Mouse (Mus musculus) heart, adult 18-20 months (tissue): ENCODE measurements around the gene Pole4. TPM values are rescaled to one million over a fixed set of nuclear protein-coding genes. Genes with fewer than 3 reads are reported as not detected.

Source experiments
- DNase-seq, 2 experiments: peaks; one replicate each; pipeline ENCODE4 v3.0.0; 2021 to 2022; ENCODE audit warnings: mixed read lengths in 1 of 2
- total RNA-seq, 2 experiments: library from RNA; stranded (reverse); gene quantifications; 2 replicates each; pipeline ENCODE4 v1.2.3; 2021

The Pole4 gene
- total RNA-seq, 2 experiments from 2014 or later, result 20.2 to 20.3 TPM

DNA sequence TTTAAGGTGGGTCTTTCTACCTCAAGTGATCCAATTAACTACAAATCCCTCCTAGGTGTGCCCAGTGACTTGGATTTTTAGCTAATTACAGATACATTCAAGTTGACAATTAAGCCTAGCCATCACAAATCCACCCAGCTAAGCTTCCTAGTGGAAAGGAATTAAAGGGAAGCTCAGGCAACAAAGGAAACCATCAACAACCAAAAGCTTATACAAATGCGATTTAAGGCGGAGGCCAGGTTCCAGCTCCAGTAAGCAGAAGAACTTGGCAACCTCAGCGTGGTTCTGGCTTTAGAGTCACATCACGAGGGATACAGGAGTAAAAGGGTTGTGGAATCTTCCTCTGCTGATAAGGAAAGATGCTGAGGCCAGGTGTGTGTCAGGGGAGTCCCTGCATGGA is 92.0 kb downstream of the Pole4 start:
- DNase-seq, result no peak

DNA sequence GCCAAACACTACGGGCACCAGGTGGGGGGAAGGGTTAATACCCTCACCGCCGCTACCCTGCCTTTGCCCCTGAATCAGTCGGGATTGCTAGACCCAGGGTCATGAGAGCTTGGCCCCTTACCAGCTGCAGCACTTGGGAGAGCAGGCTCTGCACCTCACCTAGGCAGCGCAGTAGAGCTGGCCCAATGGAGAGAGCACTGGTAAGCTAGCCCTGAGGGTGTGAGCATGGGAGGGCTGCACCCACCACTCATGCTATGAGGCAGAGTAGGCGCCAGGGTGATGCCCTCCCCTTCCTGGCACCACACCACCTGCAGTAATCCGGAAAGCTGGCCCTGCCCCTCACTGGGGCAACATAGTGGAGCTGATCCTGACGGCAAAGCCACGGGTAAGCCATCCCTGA is 94.1 kb downstream of the Pole4 start:
- DNase-seq, result no peak

DNA sequence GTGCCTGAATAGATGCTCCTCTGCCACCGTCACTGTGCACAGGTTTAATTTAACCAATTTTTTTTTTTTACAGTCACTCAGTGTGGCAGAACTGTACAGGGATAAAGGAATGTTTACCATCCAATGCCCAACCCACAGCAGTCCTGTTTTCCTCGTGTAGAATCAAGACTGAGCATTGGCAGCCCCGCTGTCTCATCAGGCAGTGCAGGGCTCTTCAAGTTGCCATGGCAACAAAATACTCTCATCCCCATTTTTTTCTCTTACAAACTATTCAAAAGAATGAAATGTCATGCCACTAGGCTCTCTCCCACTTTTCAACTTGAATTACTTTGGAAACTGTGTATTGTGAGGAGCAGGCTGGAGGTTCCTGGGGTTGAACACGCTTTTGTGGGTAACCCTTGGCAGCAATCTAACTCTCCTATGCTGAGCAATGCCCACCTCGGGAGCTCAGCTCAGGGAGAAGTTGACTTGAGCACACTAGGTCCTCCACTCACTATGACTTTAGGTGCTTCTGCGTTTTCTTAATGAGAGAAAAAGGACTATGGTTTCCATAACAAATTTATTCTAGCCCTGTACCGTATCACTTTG is 95.7 kb downstream of the Pole4 start:
- no peak for DNase-seq

DNA sequence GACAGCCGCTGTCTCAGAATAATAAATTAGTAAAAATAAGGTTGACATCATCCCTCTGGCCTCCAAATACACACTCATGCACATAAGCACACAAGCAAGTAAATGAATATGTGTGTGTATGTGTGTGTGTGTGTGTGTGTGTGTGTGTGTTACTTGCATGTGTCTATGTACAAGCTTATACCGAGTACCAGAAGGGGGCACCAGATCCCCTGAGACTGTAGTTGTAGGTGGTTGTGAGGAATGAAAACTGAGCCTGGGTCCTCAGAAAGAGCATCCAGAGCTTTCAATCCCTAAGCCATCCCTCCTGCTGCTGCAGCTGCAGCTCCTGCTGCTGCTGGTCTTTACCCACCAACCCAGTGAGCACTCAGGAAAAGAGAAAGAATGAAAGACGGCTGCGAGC is 96.4 kb downstream of the Pole4 start:
- DNase-seq, result no peak

DNA sequence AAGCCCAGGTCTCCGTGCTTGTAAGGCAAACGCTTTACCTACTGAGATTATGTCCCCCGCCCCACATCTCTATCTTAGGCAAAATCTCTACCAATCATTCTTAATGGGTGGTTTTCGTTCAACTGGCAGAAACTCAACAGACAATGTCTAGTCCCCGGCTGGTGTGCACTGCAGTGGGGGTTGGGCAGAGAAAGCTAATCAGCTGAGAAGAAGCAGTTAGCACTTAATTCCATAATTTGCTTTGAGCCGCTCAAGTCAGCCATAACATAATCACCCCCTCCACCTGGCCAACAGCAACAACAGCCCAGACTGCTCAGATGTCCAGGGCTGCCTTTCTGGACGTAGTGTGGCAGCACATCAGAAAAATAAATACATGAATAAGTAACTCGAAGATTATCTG is 100.4 kb downstream of the Pole4 start:
- DNase-seq, result no peak

DNA sequence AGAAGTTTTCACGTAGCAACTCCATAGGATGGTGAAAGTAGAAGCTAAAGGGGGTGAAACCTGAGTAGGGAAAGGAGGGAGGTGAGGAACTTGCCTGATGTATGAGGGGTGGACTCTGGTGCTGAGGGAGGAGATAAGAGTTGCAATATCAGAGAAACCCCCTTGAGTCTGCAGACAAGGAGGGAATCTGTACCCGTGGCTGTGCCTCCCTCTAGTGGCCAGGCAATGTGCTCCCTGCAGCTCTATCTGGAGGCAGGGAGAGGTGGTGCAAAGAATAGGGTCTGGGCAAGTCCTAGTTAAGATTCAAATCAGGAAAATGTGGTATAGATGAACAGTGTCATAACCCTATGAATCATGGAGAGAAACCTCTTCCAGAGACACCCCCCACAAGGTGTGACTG is 101.5 kb downstream of the Pole4 start:
- DNase-seq, result peak in 1 of 2 experiments; percentile 21

DNA sequence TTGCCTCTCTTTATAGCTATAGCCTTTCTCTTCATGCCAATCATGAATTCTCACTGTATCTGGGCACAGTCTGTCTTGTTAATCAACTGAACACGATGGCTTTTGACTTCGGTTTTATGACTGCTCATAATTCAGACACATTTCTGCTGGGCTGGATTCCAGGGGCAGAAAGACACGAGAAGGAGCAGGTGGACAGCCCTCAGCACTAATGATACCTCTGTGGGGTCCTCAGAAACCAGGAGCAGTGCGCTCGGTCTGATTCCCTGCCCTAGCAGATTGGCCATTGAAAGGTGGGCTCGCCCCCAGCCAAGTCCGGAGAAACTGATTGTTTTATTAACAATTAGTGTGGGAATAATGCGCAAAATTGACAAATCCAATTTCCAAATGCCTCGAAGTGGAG is 101.9 kb downstream of the Pole4 start:
- DNase-seq, result no peak

DNA sequence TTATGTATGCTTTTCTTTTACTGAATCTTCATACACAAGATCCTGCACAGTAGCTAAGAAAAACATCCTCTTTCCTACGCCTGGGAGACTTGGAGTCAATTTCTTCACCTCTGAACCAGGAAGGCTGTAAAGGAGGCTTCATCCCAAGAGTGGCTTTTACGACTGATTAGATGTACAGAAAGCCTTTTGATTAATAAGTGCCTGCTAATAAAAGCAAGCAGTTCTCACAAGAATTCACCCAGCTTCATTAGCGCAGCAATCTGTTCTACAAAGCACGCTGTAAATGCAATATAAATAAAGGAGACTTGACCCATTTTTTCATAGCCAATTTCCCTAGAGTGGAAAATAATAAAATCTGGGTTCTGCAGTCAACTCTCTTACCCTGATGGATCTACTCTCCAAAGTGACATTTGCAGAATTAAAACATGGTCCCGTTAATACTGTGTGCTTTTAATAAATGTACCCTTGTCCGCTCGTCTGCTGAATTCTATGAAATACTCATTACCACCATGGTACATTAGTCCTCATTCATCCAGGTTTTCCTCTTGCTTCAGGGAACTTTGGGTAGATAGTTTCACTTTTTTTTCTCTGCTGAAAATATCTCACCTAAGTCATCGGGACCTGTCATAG is 109.6 kb downstream of the Pole4 start:
- DNase-seq, result no peak

DNA sequence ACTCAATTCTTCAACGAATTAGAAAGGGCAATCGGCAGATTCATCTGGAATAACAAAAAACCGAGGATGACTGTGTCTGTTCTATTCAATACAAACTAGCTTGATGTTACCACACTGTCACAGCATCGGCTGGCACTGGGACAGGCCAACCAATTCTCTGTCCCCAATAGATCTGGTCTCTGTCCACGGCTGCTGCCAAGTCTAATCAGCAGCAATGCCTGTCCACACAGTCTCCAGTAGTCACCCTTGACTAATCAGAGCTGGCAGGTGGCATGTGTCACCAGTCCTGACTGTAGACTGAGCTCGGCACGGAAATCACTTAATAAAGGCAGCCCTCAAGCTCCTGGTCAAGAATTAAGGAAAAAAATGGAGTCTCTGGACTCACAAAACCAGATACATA is 115.8 kb downstream of the Pole4 start:
- DNase-seq, result peak; percentile 21 to 48

DNA sequence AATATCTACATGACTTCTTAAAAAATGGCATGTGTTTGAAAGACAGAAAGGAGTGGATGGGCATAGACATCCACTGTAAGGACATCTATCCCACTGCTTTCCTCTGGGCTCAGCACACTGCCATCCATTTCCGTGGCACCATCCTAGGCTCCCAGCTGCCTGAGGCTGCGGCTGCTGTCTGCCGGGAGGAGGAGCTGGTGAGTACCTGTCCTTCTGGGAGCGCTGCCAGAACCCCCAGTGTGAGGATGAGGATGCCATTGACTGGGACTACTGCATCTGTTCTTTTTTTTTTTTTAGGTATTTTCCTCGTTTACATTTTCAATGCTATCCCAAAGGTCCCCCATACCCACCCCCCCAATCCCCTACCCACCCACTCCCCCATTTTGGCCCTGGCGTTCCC is 119.8 kb downstream of the Pole4 start:
- no peak for DNase-seq

DNA sequence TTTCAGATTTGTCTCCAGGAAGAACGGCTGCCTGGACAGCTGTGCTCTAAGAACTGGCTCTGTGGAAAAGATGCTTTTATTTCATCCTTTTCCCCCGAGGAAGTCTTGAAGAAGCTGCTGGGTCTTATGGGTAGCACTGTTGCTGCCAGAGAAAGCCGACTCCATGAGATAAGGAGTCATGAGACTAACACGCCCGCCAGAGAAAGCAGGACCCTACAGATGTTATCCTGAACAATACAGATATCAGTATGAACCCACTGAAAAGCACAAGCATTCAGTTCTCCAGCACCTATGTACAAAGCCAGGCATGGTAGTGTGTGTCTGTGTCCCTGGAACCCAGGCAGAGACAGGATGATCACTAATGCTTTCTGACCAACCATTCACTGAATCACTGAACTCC is 129.7 kb downstream of the Pole4 start:
- DNase-seq, result no peak

Other genes with a start within 250 kb of the Pole4 start
- 100 to 1,000 TPM; 338 to 357 TPM for gene Hk2, start 69.1 kb upstream of the Pole4 start, total RNA-seq
- gene Sema4f, start 234.4 kb upstream of the Pole4 start, total RNA-seq, result under 1 TPM; 0.12 to 0.15 TPM
- gene M1ap, start 241.5 kb upstream of the Pole4 start, total RNA-seq, result under 1 TPM in 1 of 2 experiments, not detected in 1; 0.36 TPM